8 mouse cellular contexts compared by ENCODE assay signal in the genomic region with DNA sequence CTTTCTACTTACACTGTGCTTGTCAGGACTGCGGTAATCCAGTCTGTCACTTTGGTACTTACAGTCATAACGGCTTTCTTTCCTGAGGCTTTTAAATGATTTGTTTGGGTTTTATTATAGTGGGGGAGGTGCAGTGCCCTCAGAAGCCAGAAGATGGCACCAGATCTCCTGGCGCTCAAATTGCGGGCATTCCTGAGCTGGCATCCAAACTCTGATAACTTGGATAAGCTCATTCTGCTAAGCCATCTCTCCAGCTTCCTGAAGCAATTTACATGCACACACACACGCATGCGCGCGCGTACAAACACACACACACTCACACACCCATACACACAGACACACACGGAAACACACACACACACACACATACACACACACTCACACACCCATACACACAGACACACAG. TPM values are rescaled to one million over a fixed set of nuclear protein-coding genes. Genes with fewer than 3 reads are reported as not detected.
A peak's percentile ranks its signal among the peaks of the same experiment; 100 is the strongest.
DNase-seq lines count a peak whose midpoint lies in the region; ATAC-seq and TF ChIP-seq lines count a peak whose summit lies in the region.

No protein-coding gene starts in this region.

- 33% methylated on average over 10 of the region's 10 CpGs for WGBS in embryonic facial prominence, embryonic 10.5 days
- 16% methylated on average over 10 of the region's 10 CpGs for WGBS in limb, embryonic 14.5 days
- WGBS in midbrain, postnatal 0 days = 18% methylated on average over 10 of the region's 10 CpGs

- H3K27ac ChIP-seq in embryonic facial prominence, embryonic 10.5 days (replicated peaks) = no peak overlapping the region
- H3K27ac ChIP-seq in limb, embryonic 14.5 days (replicated peaks; ENCODE audit: low read depth, low read length) = no peak overlapping the region
- H3K27ac ChIP-seq in midbrain, postnatal 0 days (ENCODE audit: low read depth, low read length) = no peak overlapping the region

- DNase-seq in A20 (ENCODE audit: low read depth, low spot score) = peak; percentile 74
- DNase-seq in adrenal gland, adult 2 months = peak; percentile 78
- peak; percentile 77 for DNase-seq in embryonic facial prominence, embryonic 10.5 days (ENCODE audit: low spot score)
- peak; percentile 34 to 57 for DNase-seq in gastrocnemius, postnatal 36 days
- DNase-seq in kidney, adult 8-10 months = peak; percentile 37 to 73
- DNase-seq in limb, embryonic 14.5 days (ENCODE audit: low spot score) = peak; percentile 70
- DNase-seq in midbrain, postnatal 0 days (ENCODE audit: low spot score) = peak; percentile 83
- DNase-seq in spleen, postnatal 36 days (ENCODE audit: low spot score in 2 of 2) = peak; percentile 48 to 68

- 0 out of 2 replicates have a peak overlapping the region, but pooled peaks have one; percentile 3 for H3K4me2 ChIP-seq in limb, embryonic 14.5 days (replicated peaks; ENCODE audit: low read depth, low read length, severe bottlenecking)
- H3K4me2 ChIP-seq in midbrain, postnatal 0 days (ENCODE audit: low read depth, low read length, poor library complexity, severe bottlenecking) = no peak overlapping the region

- intact Hi-C loops in gastrocnemius, postnatal 36 days (cut with DNase I) = loop anchor here (10.0 kb wide), 1 partner anchor 237 kb away; no protein-coding TSS in a partner anchor

- peak; percentile 95 for TF ChIP-seq CTCF in midbrain, postnatal 0 days (IDR thresholded peaks at IDR 0.05)

- TF ChIP-seq POLR2A in limb, embryonic 14.5 days (IDR thresholded peaks at IDR 0.05; ENCODE audit: borderline replicate concordance, extremely low read depth, insufficient read depth, insufficient read length) = no peak

- H3K4me1 ChIP-seq in embryonic facial prominence, embryonic 10.5 days = peaks cover 5% of the 10 kb centered on the region; the same call in 1 of the 2 replicates
- peaks cover 3% of the 10 kb centered on the region; the same call in 1 of the 2 replicates for H3K4me1 ChIP-seq in limb, embryonic 14.5 days (ENCODE audit: control insufficient read depth, insufficient read depth, low read length)
- no peaks in the 10 kb centered on the region for H3K4me1 ChIP-seq in midbrain, postnatal 0 days (ENCODE audit: insufficient read depth, low read length)

- ATAC-seq in limb, embryonic 14.5 days (ENCODE audit: low FRiP score, low read depth) = no peak; the same call in 1 of the 2 replicates
- peak; percentile 71 for ATAC-seq in midbrain, postnatal 0 days (ENCODE audit: low FRiP score)

- no peaks in the 10 kb centered on the region for H3K36me3 ChIP-seq in embryonic facial prominence, embryonic 10.5 days (replicated peaks)
- no peaks in the 10 kb centered on the region for H3K36me3 ChIP-seq in limb, embryonic 14.5 days (ENCODE audit: control insufficient read depth, insufficient read depth, low read length)
- no peaks in the 10 kb centered on the region for H3K36me3 ChIP-seq in midbrain, postnatal 0 days (ENCODE audit: insufficient read depth, low read length)

- H3K9ac ChIP-seq in limb, embryonic 14.5 days (ENCODE audit: low read depth, low read length, severe bottlenecking) = no peak overlapping the region
- H3K9ac ChIP-seq in midbrain, postnatal 0 days (replicated peaks; ENCODE audit: low read length, poor library complexity, severe bottlenecking) = no peak overlapping the region; the same call in 1 of the 2 replicates

- no peaks in the 10 kb centered on the region for H3K9me3 ChIP-seq in embryonic facial prominence, embryonic 10.5 days
- H3K9me3 ChIP-seq in limb, embryonic 14.5 days (ENCODE audit: control insufficient read depth, low read length) = no peaks in the 10 kb centered on the region
- H3K9me3 ChIP-seq in midbrain, postnatal 0 days (ENCODE audit: low read length) = no peaks in the 10 kb centered on the region

- H3K27me3 ChIP-seq in embryonic facial prominence, embryonic 10.5 days (replicated peaks; ENCODE audit: low read depth, poor library complexity, severe bottlenecking) = no peaks in the 10 kb centered on the region
- H3K27me3 ChIP-seq in limb, embryonic 14.5 days (ENCODE audit: control insufficient read depth, insufficient read depth, low read length) = no peaks in the 10 kb centered on the region
- H3K27me3 ChIP-seq in midbrain, postnatal 0 days (ENCODE audit: insufficient read depth, low read length) = no peaks in the 10 kb centered on the region

- no peak overlapping the region for H3K4me3 ChIP-seq in embryonic facial prominence, embryonic 10.5 days
- no peak overlapping the region for H3K4me3 ChIP-seq in limb, embryonic 14.5 days (replicated peaks; ENCODE audit: low read length)
- no peak overlapping the region for H3K4me3 ChIP-seq in midbrain, postnatal 0 days (ENCODE audit: low read depth, low read length)

RNA-seq across cellular contexts. Expression of gene Ctss, which starts 9.1 kb away (rescaled TPM):
- 10 to 100 TPM; 51.8 to 57.1 TPM for total RNA-seq in adrenal gland, adult 2 months (2021)
- 5.5 and 8.0 TPM in 2 replicates for polyA plus RNA-seq in adrenal gland, adult 2 months (2012; rRNA removed)
- 3.4 and 4.3 TPM in 2 replicates for polyA plus RNA-seq in embryonic facial prominence, embryonic 10.5 days (2016; fragmentation: Nextera tagmentation; extraction: Ambion mirVana)
- 1 to 10 TPM; 3.0 to 5.9 TPM for total RNA-seq in gastrocnemius, postnatal 36 days (2021)
- polyA plus RNA-seq in limb, embryonic 14.5 days (2012; rRNA removed) = 10.9 and 14.2 TPM in 2 replicates
- 23.6 and 24.3 TPM in 2 replicates for polyA plus RNA-seq in limb, embryonic 14.5 days (2014; fragmentation: Nextera tagmentation; extraction: Ambion mirVana)
- 18.8 and 19.2 TPM in 2 replicates for total RNA-seq in midbrain, postnatal 0 days (2014; rRNA removed)
- polyA plus RNA-seq in midbrain, postnatal 0 days (2015; fragmentation: Nextera tagmentation; extraction: Ambion mirVana) = 19.6 and 20.0 TPM in 2 replicates

RNA-seq across cellular contexts. Expression of gene Ctsk, which starts 18.4 kb away (rescaled TPM):
- total RNA-seq in adrenal gland, adult 2 months (2021) = 1 to 10 TPM; 4.4 to 5.0 TPM
- 0.48 and 0.86 TPM in 2 replicates for polyA plus RNA-seq in adrenal gland, adult 2 months (2012; rRNA removed)
- polyA plus RNA-seq in embryonic facial prominence, embryonic 10.5 days (2016; fragmentation: Nextera tagmentation; extraction: Ambion mirVana) = 3.4 and 5.5 TPM in 2 replicates
- total RNA-seq in gastrocnemius, postnatal 36 days (2021) = 1 to 10 TPM; 8.4 to 9.0 TPM
- polyA plus RNA-seq in limb, embryonic 14.5 days (2012; rRNA removed) = 53.2 and 65.1 TPM in 2 replicates
- polyA plus RNA-seq in limb, embryonic 14.5 days (2014; fragmentation: Nextera tagmentation; extraction: Ambion mirVana) = 82.1 and 103 TPM in 2 replicates
- total RNA-seq in midbrain, postnatal 0 days (2014; rRNA removed) = 3.6 and 6.5 TPM in 2 replicates
- 7.7 and 10.1 TPM in 2 replicates for polyA plus RNA-seq in midbrain, postnatal 0 days (2015; fragmentation: Nextera tagmentation; extraction: Ambion mirVana)

RNA-seq across cellular contexts. Expression of gene Hormad1, which starts 42.0 kb away (rescaled TPM):
- not detected for total RNA-seq in adrenal gland, adult 2 months (2021)
- not detected in 2 replicates for polyA plus RNA-seq in adrenal gland, adult 2 months (2012; rRNA removed)
- not detected in 2 replicates for polyA plus RNA-seq in embryonic facial prominence, embryonic 10.5 days (2016; fragmentation: Nextera tagmentation; extraction: Ambion mirVana)
- not detected for total RNA-seq in gastrocnemius, postnatal 36 days (2021)
- not detected in 2 replicates for polyA plus RNA-seq in limb, embryonic 14.5 days (2012; rRNA removed)
- polyA plus RNA-seq in limb, embryonic 14.5 days (2014; fragmentation: Nextera tagmentation; extraction: Ambion mirVana) = not detected in 2 replicates
- total RNA-seq in midbrain, postnatal 0 days (2014; rRNA removed) = not detected in 2 replicates
- polyA plus RNA-seq in midbrain, postnatal 0 days (2015; fragmentation: Nextera tagmentation; extraction: Ambion mirVana) = not detected in 2 replicates
